Mouse (Mus musculus) retina, adult 2 months (tissue): Measurements from ENCODE around the gene F930015N05Rik.
A peak's percentile ranks its signal among the peaks of the same experiment; 100 is the strongest.

Experiments
- DNase-seq: peaks from one replicate; pipeline ENCODE4 v3.0.0-alpha.2; 2012; ENCODE audit warnings: low read depth, low spot score

The F930015N05Rik gene

GRCm38 (mm10) chr11:64436412-64436727 lies at the start of gene F930015N05Rik:
TSS of gene F930015N05Rik (minus strand) at chr11:64436653.
- DNase-seq, result no peak

GRCm38 (mm10) chr11:64481445-64481844 lies 45.0 kb upstream of the F930015N05Rik start:
- DNase-seq, result no peak

- DNase-seq, result no peak
Observed at GRCm38 (mm10) chr11:64473679-64474078, 37.2 kb upstream of the F930015N05Rik start.

- DNase-seq, result no peak
Observed at GRCm38 (mm10) chr11:64470689-64471088, 34.2 kb upstream of the F930015N05Rik start.

- no peak for DNase-seq
Observed at GRCm38 (mm10) chr11:64468737-64469136, 32.3 kb upstream of the F930015N05Rik start.

GRCm38 (mm10) chr11:64461746-64462145 lies 25.3 kb upstream of the F930015N05Rik start:
- DNase-seq, result no peak

- DNase-seq, result no peak
Observed at GRCm38 (mm10) chr11:64448586-64449315, 12.3 kb upstream of the F930015N05Rik start.

- no peak for DNase-seq
Observed at GRCm38 (mm10) chr11:64445227-64445626, 8.8 kb upstream of the F930015N05Rik start.

- DNase-seq, result no peak
Observed at GRCm38 (mm10) chr11:64442701-64443100, 6.2 kb upstream of the F930015N05Rik start.

- DNase-seq, result peak; percentile 34
Observed at GRCm38 (mm10) chr11:64442119-64442518, 5.7 kb upstream of the F930015N05Rik start.

GRCm38 (mm10) chr11:64438909-64439308 lies 2.5 kb upstream of the F930015N05Rik start:
- DNase-seq, result no peak

- no peak for DNase-seq
Observed at GRCm38 (mm10) chr11:64437721-64438120, 1.3 kb upstream of the F930015N05Rik start.

- no peak for DNase-seq
Observed at GRCm38 (mm10) chr11:64436791-64437298, 392 bp upstream of the F930015N05Rik start.

- no peak for DNase-seq
Observed at GRCm38 (mm10) chr11:64435546-64436411, 674 bp downstream of the F930015N05Rik start.

- no peak for DNase-seq
Observed at GRCm38 (mm10) chr11:64434611-64435545, 1.6 kb downstream of the F930015N05Rik start, which contains the start of gene Hs3st3a1. TSS of gene Hs3st3a1 (plus strand) at chr11:64435332.

GRCm38 (mm10) chr11:64418969-64419368 lies 17.5 kb downstream of the F930015N05Rik start:
- DNase-seq, result no peak

GRCm38 (mm10) chr11:64400534-64401093 lies 35.8 kb downstream of the F930015N05Rik start:
- DNase-seq, result no peak

GRCm38 (mm10) chr11:64397612-64398011 lies 38.8 kb downstream of the F930015N05Rik start:
- DNase-seq, result no peak

GRCm38 (mm10) chr11:64396949-64397348 lies 39.5 kb downstream of the F930015N05Rik start:
- DNase-seq, result no peak

GRCm38 (mm10) chr11:64396331-64396881 lies 40.0 kb downstream of the F930015N05Rik start:
- DNase-seq, result peak; percentile 22

GRCm38 (mm10) chr11:64386333-64386732 lies 50.1 kb downstream of the F930015N05Rik start:
- no peak for DNase-seq
